Mouse (Mus musculus) gastrocnemius, adult 18-20 months (tissue): ENCODE data around the gene Tbx2. TPM values are rescaled to one million over a fixed set of nuclear protein-coding genes. Genes with fewer than 3 reads are reported as not detected.

Experiments used
- DNase-seq: peaks from one replicate; pipeline ENCODE4 v3.0.0; 2021; ENCODE audit warnings: low spot score
- long read RNA-seq, 2 experiments: library from polyadenylated mRNA; stranded (forward); transcript quantifications; one replicate each; pipeline ENCODE4 v2.0.0; 2021
- total RNA-seq, 2 experiments: library from RNA; stranded (reverse); gene quantifications; 2 replicates each; pipeline ENCODE4 v1.2.3; 2021

The Tbx2 gene
- 1 to 10 TPM; 1.3 to 1.7 TPM for total RNA-seq
- long read RNA-seq, experiment 1, partial matches to known transcripts = 0 of 2 reads
- long read RNA-seq, experiment 1, other reads (novel, unspliced or antisense) = 0 of 2 reads
- long read RNA-seq, experiment 2, partial matches to known transcripts = 0 of 5 reads
- long read RNA-seq, experiment 2, other reads (novel, unspliced or antisense) = 1 of 5 reads

DNA sequence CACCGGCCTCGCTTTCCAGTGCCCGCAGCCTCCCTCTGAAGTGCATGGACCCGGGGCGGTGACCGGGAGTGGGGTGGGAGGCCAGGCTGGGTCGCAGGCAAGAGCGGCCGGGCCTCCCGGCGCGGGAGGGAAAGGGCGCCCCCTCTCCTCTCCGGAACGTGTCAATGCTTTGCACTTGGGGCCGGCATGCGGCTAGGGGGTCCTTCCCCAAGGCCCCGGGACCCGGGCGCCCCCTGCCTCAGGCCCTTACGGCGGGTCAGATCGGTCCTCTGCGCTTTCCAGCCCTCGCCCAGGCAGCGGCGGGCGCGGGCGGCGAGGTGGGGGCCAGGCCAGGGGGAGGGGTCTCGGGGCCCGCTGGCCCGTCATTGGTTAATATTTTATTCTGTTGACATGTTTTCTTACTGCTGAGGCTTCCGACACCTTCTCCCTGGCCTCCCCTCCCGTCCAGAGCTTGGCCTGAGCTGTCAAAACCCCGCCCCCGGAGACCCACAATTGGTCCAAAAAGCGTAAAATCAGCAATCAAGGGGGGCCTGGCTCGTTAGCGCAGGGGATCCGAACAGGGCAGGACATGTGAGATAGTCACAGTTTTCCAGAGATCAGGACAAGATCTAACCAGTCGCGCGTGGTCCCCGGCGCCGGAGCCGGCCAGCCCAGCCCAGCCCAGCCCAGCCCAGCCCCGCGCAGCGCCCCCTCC, at the start of gene Tbx2:
Gene Tbx2 (plus strand): TSS at position 321 of the 694 bp plus-strand sequence.
- peak; percentile 75 for DNase-seq

GRCm38 (mm10) chr11:85786113-85786718, 46.1 kb upstream of the Tbx2 start:
- no peak for DNase-seq

DNA sequence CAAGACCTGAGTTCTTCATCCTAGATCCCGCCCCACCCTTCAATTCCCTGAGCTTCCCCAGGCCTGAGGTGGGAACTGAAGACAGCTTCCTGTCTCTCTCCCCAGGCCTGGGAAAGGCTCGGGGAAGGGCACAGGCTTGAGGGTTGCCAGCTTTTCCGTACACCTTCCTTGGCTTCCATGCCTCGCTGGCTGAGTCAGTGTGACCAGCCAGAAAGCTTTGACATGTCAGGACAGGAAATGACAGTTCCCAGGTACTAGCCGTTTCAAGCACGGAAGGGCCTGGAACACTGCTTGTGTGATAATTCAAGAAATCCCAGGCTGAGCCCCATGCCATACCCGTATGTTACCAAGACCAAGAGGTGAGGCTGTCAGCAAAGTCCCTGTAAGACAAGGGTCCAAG, 42.6 kb upstream of the Tbx2 start:
- no peak for DNase-seq

- no peak for DNase-seq
Measured at GRCm38 (mm10) chr11:85790267-85790666, 42.1 kb upstream of the Tbx2 start.

DNA sequence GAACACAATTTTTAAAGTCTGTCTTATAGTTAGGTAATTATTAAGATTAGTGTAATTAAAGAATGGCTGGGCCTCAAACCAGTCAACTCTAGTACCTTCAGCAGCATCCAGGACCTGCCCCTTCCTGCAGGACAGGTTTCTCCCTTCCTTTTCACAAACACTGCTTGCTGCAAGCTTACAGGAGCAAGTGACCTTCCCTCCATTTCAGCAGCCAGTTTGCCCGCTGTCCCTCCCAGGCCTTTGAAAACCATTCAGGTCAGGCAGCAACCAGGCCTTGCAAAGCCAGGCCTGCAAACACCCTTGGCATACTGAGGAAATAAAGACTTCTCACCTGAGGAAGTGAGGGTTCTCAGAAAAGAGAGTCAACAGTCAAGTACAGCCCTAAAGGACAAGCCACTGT, 41.1 kb upstream of the Tbx2 start:
- no peak for DNase-seq

DNA sequence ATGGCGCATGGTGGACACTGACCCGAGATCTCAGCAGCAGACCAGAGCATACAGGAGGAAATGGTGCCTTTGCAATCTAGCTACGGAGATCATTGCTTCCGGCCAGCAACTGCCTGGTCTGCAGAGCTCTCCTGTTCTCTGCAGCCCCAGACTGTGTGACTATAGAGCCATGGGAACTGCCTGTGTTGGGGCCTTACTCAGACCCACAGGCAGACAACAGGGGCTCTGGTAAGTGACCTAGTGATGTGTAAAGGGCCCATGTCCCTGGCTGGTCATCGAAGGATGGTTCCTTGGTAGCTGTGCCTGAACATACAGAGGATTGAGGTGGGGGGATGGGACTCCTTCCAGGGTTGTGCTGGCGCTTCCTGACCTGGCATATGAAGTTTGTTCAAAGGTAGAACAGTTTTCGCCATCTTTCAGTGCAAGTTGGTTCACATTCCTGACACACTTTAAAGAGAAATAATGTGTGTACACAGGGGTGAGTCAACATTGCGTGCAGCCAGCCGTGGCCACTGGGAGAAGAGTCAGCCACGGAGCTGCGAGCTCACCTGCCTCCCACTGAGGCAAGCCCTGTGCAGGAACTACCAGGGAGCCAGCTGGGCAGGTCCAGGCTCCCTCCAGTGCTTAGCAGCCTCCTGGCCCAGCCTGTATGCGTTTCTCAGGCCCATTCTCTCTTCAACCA, 39.7 kb upstream of the Tbx2 start:
- no peak for DNase-seq

GRCm38 (mm10) chr11:85799456-85799855, 32.9 kb upstream of the Tbx2 start:
- no peak for DNase-seq

GRCm38 (mm10) chr11:85799856-85800255, 32.5 kb upstream of the Tbx2 start:
- no peak for DNase-seq

DNA sequence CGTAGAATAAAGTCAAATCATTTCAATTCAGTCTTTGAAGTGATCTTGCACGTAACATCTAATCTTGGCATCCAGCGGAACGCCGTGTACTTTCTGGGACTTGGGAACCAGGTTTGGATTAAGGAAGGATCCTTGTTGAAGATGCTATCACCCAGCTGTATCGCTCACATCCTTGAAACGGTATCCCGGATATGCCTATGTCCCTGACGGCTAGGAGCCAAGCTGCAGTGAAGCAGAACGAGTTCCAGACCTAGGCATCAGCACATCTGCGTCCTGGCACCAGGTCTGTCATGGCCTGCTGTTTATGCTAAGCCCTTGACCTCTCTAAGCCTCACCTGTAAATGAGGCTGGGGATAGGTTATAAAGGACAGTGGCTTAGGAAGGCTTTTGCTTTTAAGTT, 32.0 kb upstream of the Tbx2 start:
- DNase-seq = no peak

- no peak for DNase-seq
Measured at GRCm38 (mm10) chr11:85804048-85804447, 28.3 kb upstream of the Tbx2 start.

GRCm38 (mm10) chr11:85805779-85806178, 26.6 kb upstream of the Tbx2 start:
- no peak for DNase-seq

- no peak for DNase-seq
Measured at GRCm38 (mm10) chr11:85807353-85807752, 25.0 kb upstream of the Tbx2 start.

- DNase-seq = no peak
Measured at GRCm38 (mm10) chr11:85811229-85811628, 21.1 kb upstream of the Tbx2 start.

DNA sequence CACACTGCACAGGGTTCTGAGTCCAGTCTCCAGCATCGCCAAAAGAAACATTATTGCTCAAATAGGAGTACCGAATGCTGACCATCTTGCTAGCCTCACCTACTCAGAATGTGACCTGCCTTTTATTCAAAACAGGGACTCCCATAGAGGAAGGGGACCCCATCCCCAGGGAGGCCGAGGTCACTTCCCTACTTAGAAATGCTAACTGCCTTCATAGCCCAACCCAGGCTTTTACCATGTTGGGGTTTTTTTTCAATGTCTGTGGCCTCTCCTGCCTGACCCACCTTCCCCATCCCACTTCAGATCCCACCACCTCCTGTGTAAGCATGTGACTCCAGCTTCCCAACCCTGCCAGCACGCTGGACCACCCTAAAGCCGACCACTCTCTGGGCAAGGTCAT, 20.7 kb upstream of the Tbx2 start:
- DNase-seq = no peak

DNA sequence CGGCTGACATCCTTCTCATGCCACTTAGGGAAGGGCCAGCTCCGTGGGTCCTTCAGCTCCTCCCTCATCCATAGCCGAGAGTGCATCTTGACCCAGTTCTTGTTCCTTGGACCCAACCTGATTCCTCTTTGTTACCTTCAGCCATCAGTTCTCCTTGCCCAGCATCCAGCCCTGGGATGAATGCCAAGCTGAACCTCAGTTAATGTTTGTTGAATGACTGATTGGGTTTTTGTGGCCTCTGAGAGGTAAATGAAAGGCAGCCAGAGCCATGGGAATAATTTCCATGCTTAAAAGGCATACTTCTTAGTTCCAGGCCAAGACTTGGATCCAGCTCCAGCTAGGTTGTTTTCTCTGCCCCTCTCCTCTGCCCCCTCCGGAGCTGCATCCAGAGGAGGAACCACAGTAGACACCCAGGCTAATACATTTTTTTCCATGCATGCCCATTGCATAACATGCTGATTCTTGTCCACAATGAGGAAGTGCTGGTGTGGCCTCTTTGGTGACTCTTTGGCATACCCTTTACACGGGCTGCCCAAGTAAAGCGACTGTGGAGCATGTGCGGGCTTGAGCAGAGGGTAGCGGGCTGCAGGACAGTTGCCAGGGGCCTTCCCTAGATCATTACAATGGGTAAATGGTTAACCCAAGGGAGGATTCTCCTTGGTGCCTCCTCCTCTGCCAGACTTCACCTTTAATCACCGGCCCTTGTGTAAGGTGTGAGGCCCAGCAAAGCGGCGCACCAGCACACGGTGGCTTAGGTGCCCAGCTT, 20.0 kb upstream of the Tbx2 start:
- no peak for DNase-seq

- DNase-seq = no peak
Measured at GRCm38 (mm10) chr11:85814678-85815077, 17.7 kb upstream of the Tbx2 start.

GRCm38 (mm10) chr11:85816471-85816870, 15.9 kb upstream of the Tbx2 start:
- no peak for DNase-seq

DNA sequence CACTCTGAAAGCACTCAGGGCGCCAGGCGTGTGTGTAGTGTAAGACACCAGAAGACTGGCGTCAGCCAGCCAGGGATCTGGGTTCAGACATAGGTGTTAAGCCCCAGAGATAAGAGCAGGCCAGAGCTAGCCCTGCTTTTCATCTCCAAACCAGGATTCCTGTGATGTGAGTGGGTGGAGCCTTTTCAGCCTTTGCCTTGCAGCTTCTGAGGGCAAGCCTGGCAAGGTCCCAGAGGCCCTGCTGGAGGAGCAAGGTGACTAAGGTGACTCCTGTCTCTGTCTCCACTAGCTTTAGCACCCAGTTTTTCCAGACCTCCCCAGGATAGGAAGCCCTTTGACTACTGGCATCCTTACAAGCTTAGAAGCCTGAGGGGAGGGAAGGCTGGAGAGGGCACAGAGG, 13.9 kb upstream of the Tbx2 start:
- no peak for DNase-seq

DNA sequence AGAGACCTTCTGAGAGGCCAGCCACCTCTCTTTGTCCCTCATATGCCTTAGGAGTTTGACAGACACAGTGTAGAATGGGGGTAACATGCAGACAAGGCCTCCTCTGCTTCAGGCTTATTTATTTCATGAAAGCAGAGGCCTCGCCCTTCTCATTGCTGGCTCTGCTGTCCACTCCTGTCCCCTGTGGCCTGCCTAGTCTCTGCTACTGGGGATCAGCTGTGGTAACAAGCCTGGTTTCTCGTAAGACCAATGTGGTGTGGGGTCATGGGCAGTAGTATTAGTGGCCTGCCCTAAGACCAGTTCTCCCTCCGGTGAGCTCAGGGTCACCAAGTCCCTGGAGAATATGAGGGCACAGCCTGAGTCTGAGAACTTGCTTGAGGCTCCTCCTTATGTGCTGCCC, 11.4 kb upstream of the Tbx2 start:
- DNase-seq = no peak

DNA sequence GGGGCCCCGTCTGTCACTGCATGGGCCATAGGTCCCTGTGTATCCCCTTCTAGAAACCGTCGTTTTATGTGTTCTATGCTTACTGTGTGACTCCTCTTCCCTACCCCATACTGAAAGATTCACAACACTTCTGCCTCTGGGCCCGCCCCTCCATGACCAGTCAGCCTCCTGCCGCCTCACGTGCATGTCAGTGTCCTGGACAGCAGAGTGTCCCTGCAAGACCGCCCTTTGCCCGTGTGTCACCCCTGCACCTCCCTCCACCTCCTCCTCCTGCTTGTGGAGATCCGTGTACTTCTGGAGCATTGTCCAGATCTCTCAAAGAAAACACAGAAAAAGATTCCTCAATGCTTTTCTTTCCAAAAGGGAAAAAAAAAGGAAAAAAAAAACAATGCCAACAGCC, 10.7 kb upstream of the Tbx2 start:
- no peak for DNase-seq

GRCm38 (mm10) chr11:85823181-85823580, 9.2 kb upstream of the Tbx2 start:
- peak; percentile 89 for DNase-seq

GRCm38 (mm10) chr11:85823794-85824193, 8.6 kb upstream of the Tbx2 start:
- no peak for DNase-seq
